Mouse (Mus musculus) cortical plate, adult 2 months (tissue): ENCODE results near the gene Mast4. TPM values are rescaled to one million over a fixed set of nuclear protein-coding genes. Genes with fewer than 3 reads are reported as not detected.

Experiments used
- H3K27ac ChIP-seq: fragments of 200-500 bp; 2 replicates; pipeline ENCODE4 v1.5.1; 2012; ENCODE audit warnings: low read length, control low read depth, inconsistent platforms; ENCODE audit not compliant: insufficient read depth
- H3K4me1 ChIP-seq: fragments of 200-500 bp; 2 replicates; pipeline ENCODE4 v1.6.1; 2011; ENCODE audit warnings: low read length; ENCODE audit not compliant: control insufficient read depth, insufficient read depth
- H3K4me3 ChIP-seq: fragments of 200-500 bp; 2 replicates; pipeline ENCODE4 v1.5.1; 2011; ENCODE audit warnings: mild to moderate bottlenecking, low read length, control low read depth; ENCODE audit not compliant: insufficient read depth
- CTCF ChIP-seq: fragments of 200-500 bp; IDR thresholded peaks from 2 replicates; pipeline ENCODE4 v1.5.1; 2011; ENCODE audit warnings: mild to moderate bottlenecking, control low read depth, low read length; ENCODE audit not compliant: insufficient read depth; ENCODE audit errors: extremely low read depth
- POLR2A ChIP-seq: fragments of 200-500 bp; IDR thresholded peaks from 2 replicates; pipeline ENCODE4 v1.6.1; 2011; ENCODE audit warnings: mild to moderate bottlenecking, low read length, control low read depth; ENCODE audit not compliant: insufficient read depth; ENCODE audit errors: extremely low read depth
- polyA plus RNA-seq: library from polyadenylated mRNA; depleted of rRNA; stranded (reverse); fragments of >200 nt; gene quantifications from 2 replicates; pipeline ENCODE4 v1.2.3, GENCODE M21; 2012

The Mast4 gene
- polyA plus RNA-seq, 1 experiment: 19.6 TPM

DNA sequence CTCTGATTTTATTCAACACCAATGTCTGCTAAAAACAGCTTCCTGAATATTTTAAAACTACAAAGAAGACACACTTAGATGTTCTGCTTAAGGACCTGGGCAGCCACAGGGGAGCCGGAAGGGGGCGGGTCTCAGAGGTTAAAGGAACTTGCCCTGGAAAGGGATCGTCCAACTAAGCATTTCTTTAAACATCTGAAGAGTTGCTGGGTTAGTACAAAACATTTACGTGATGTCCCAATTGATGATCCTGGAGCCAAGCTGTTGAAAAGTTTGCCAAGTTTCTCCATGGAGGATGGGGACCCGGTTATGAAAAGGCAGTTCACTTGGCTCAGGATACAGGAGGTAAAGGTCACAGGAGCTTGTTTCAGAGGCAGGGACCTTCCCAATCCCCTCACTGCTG lies 48.5 kb downstream of the Mast4 start:
- TF ChIP-seq CTCF (no peak), POLR2A (no peak)
- Histone ChIP-seq H3K27ac (no peak overlapping the region), H3K4me3 (no peak overlapping the region), H3K4me1 (peaks cover 6% of the 10 kb centered on the region)

DNA sequence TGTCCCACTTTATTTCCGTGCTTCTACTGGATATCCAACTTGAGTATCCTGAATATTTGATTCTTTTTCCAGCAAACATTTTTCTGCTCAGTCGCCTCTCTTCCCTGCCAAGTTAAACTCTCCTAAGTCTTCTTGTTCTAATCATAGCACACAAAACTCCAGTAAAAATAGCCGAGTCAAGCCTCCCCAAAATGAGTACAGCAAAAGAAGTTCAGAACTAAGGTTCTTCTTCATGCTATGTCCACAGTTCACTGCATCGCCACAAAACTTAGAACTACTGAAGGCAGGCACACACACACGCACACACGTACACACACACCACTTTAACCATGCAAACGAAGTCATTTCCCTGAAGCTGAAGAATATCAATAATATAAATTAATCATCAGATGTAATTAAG lies 49.3 kb downstream of the Mast4 start:
- peaks cover 6% of the 10 kb centered on the region for H3K4me1 ChIP-seq
- no peak overlapping the region for H3K4me3 ChIP-seq
- no peak overlapping the region for H3K27ac ChIP-seq
- TF ChIP-seq POLR2A (no peak), CTCF (no peak)

DNA sequence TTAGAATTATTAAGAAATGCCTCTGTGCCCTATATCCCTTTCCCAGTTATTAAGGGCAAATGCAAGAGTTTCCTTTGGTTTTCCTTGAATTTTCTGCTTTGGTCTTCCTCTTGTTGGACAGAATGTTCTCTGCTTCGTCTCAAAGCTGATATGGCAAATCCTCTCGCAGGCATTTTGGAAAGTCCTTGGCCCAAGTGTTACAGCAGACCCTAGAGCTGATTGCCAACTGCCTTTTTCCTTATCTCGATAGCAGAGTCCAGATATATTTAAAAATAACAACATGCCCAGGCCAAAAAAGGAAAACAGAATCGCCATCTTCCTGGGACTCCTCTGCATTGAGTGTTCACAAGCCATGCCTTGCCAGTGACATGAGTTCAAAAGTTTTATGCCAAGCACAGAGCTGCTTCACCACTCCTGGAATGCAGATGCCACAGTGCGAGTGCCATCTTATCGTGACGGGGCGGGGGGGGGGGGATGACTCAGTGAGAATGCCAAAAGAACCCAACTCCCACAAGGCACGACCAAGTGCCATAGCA lies 63.4 kb downstream of the Mast4 start:
- TF ChIP-seq POLR2A: no peak
- no peak for TF ChIP-seq CTCF
- Histone ChIP-seq H3K27ac (no peak overlapping the region), H3K4me1 (no peaks in the 10 kb centered on the region), H3K4me3 (no peak overlapping the region)

DNA sequence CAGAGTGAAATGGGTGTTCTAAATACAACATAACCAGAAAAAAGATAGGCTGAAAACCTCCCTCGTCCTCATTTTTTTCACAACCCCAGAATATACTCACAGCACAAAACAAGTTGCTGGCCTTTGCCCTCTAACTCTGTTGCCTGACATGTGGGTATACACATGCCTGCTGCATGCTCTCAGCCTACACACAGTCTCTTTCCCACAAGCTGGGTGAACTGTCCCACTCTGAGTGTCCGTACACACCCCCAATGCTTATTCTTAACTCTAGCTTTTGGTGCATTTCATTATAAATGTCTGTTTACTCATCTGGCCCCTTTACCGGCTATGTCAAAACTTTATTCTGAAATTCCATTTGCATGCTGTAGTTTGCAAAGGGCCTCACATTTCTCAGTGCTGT lies 71.6 kb downstream of the Mast4 start:
- H3K27ac ChIP-seq: no peak overlapping the region
- no peak overlapping the region for H3K4me3 ChIP-seq
- H3K4me1 ChIP-seq: no peaks in the 10 kb centered on the region
- TF ChIP-seq CTCF: no peak
- TF ChIP-seq POLR2A: no peak

DNA sequence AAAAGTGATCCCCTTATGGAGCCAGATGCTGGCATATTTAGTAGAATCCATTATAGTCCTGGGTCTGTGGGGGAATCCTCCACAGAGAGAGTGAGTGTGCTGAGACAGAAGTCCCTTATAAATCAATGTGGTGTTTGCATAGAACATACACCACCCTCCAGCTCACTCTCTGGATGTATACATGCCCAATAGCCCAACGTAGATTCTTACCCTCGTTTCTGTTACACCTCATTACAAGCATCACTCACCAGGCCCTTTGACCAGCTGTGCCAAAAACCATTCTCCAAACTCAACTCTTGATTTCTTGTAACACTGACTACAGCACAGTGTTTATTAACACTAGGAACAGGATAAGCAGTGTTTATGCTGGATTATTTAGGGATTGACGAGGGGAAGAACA lies 72.2 kb downstream of the Mast4 start:
- H3K4me1 ChIP-seq: no peaks in the 10 kb centered on the region
- no peak for TF ChIP-seq CTCF

DNA sequence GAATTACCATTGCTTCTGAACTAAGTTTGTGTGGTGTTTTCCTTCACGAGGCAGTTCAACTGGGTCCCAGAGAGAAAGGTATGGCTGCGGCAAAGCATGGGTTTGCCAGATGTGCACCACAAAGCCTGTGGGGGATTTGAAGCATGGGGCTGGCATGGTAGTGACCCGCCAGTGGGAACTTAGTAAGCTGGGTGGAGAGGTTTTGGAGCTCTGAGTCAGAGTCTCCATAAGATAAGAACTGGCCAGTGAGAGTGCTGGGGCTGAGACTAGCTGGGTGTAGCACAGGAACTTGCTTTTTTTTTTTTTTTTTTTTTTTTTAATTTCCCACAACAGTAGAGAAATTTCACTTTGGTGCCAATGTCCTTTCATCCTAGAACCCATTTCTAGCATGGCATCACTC lies 73.9 kb downstream of the Mast4 start:
- no peak overlapping the region for H3K4me3 ChIP-seq
- H3K4me1 ChIP-seq: no peaks in the 10 kb centered on the region
- TF ChIP-seq CTCF (no peak), POLR2A (no peak)

More for the DNA sequence above, 72.2 kb downstream of the Mast4 start:
- Histone ChIP-seq H3K27ac (no peak overlapping the region), H3K4me3 (no peak overlapping the region)

DNA sequence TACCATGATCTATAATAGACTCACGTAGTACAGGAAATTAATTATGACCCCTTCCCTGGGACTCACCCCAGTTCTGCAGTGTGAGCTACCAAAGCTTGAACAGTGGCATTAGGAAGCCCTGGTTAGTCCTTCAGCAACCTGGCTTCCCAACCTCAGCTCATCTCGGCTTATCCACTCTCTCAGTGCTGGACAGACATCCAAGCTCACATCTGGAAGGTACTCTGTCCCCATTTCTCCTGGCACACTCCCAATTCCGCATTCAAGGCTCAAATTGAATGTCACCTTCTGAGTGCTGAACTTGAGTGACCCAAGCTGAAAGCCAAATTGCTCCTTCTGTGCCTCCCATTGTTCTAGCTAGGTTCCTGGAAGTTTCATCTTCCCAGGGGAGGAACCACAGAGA lies 76.2 kb downstream of the Mast4 start:
- no peak for TF ChIP-seq CTCF
- no peak for TF ChIP-seq POLR2A

More for the DNA sequence above, 73.9 kb downstream of the Mast4 start:
- H3K27ac ChIP-seq: no peak overlapping the region

DNA sequence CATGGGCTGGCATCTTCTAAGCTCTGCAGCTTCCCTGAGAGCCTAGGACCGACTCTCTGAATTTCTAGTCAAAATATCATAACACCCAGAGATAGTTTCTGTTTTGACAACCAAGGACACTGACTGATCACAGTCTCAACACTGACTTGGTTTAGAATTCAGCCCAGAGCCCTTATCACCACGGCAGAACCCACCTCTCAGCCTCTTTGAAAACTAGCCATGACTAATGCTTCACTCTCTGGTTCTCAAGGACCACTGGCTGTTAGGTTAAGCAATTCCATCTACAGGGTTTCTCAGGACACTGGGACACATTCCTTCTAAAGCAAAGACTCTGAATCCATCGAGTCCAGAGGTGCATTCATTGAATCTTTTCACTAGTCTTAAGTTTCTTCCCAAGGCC lies 79.4 kb downstream of the Mast4 start:
- Histone ChIP-seq H3K4me1 (no peaks in the 10 kb centered on the region), H3K4me3 (no peak overlapping the region), H3K27ac (no peak overlapping the region)
- no peak for TF ChIP-seq POLR2A
- no peak for TF ChIP-seq CTCF

More for the DNA sequence above, 76.2 kb downstream of the Mast4 start:
- no peak overlapping the region for H3K4me3 ChIP-seq
- no peak overlapping the region for H3K27ac ChIP-seq
- H3K4me1 ChIP-seq: no peaks in the 10 kb centered on the region

DNA sequence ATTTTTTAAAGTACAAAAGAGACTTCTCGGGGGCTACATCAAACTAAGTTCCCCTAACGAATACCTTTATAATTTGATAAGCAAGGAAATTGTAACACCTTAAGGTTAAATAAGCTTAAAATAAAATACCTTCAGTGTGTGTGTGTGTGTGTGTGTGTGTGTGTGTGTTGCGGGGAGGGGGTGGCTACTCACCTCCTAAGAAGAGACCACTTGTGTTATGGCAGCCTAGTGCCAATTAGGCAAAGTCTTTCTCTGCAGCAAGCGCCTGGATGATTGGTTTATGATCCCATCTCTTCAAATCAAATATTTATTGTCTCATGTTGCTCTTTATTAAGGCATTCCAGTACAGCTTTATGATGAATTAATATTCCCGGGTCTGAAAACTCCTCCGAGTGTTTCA lies 81.2 kb downstream of the Mast4 start:
- TF ChIP-seq CTCF: no peak
- TF ChIP-seq POLR2A: no peak
- Histone ChIP-seq H3K27ac (no peak overlapping the region), H3K4me3 (no peak overlapping the region), H3K4me1 (no peaks in the 10 kb centered on the region)

DNA sequence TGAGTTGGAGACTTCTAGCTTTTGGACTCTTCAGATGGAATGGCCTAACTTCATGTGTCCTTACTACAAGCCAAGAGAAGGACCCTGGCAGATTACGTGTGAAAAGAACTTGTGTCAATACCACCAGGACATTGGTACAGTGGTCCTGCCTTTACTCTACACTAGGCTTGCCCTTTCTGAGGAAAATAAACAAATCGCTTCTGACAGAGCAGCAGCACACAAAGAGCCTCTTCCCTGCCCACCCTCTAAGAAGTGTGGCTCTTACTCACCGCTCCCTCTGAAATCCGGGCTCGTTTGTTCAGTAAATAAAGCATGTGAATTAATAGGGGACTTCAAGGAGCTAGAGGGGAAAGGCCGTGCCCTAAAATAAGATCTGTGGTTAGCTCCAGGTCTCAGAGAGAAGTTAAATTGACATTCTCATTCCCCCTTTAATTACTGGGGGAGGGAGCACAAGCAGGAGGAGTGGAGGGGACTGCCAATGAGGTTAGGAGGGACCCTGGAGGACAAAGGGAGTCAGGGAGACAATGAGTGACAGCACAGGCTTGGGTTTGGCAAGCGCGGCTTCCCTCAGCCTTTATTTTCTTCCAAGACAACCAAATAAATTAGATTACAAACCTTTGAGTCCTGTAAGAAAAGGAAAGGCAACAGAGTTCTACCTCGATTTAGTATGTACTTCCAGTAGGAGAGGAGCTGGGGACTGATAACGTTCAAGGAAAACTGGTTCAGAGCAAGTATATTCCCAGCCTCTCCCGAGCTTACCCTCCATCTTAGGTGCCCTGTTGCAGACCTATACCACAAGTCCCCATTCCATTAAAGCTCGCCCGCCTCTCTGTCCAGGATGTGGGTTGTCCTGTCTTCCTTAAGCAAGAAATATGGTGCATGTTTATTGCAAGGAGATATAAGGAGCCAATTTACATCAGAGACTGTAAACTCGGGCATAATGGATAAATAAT lies 85.9 kb downstream of the Mast4 start:
- no peak for TF ChIP-seq CTCF
- no peak for TF ChIP-seq POLR2A
- Histone ChIP-seq H3K4me3 (no peak overlapping the region), H3K27ac (no peak overlapping the region), H3K4me1 (no peaks in the 10 kb centered on the region; the same call in 1 of the 2 replicates)
